Mouse (Mus musculus) heart, embryonic 12.5 days (tissue): Measurements from ENCODE around the gene Mapk7. TPM values are rescaled to one million over a fixed set of nuclear protein-coding genes. Genes with fewer than 3 reads are reported as not detected.

Experiments used
- ATAC-seq: fragments of 200-750 bp; cut with Nextera tagmentation; 2 replicates; pipeline ENCODE4 v1.8.0; 2017; ENCODE audit warnings: moderate TSS enrichment, moderate library complexity; ENCODE audit not compliant: insufficient number of reproducible peaks, low FRiP score
- H3K27ac ChIP-seq: fragments of 300-500 bp; sonication (generic); 2 replicates; pipeline ENCODE4 v1.5.1; 2016; ENCODE audit warnings: mild to moderate bottlenecking, moderate library complexity; ENCODE audit not compliant: poor library complexity, severe bottlenecking
- H3K27me3 ChIP-seq: fragments of 300-500 bp; sonication (generic); replicated peaks from 2 replicates; pipeline ENCODE4 v1.6.1; 2016; ENCODE audit warnings: mild to moderate bottlenecking, moderate library complexity
- H3K36me3 ChIP-seq: fragments of 300-500 bp; sonication (generic); 2 replicates; pipeline ENCODE4 v1.6.1; 2016; ENCODE audit warnings: mild to moderate bottlenecking, moderate library complexity
- H3K4me1 ChIP-seq: fragments of 300-500 bp; sonication (generic); replicated peaks from 2 replicates; pipeline ENCODE4 v1.6.1; 2016; ENCODE audit warnings: mild to moderate bottlenecking
- H3K4me2 ChIP-seq: fragments of 300-500 bp; sonication (generic); 2 replicates; pipeline ENCODE4 v1.6.1; 2016; ENCODE audit warnings: mild to moderate bottlenecking, moderate library complexity
- H3K4me3 ChIP-seq: fragments of 300-500 bp; sonication (generic); 2 replicates; pipeline ENCODE4 v1.5.1; 2016; ENCODE audit warnings: mild to moderate bottlenecking
- H3K9ac ChIP-seq: fragments of 300-500 bp; sonication (generic); 2 replicates; pipeline ENCODE4 v1.6.1; 2016; ENCODE audit warnings: mild to moderate bottlenecking, moderate library complexity
- H3K9me3 ChIP-seq: fragments of 300-500 bp; sonication (generic); replicated peaks from 2 replicates; pipeline ENCODE4 v1.6.1; 2016; ENCODE audit warnings: mild to moderate bottlenecking, moderate library complexity
- WGBS: fragments of 180-500 bp; shearing (Covaris S2); methylation state at CpG from one replicate; pipeline ENCODE4 v1.1.7; 2016; 5-methylcytosine and 5-hydroxymethylcytosine counted together
- polyA plus RNA-seq: library from polyadenylated mRNA; unstranded; fragments of >200 nt; fragmentation: Nextera tagmentation; extraction: Ambion mirVana; gene quantifications from 2 replicates; pipeline ENCODE4 v1.2.1, GENCODE M21; 2016

The Mapk7 gene
- polyA plus RNA-seq, 1 experiment from 2014 or later = 35.3 TPM

GRCm38 (mm10) chr11:61489874-61490273 is 4.3 kb downstream of the Mapk7 start:
- H3K36me3 ChIP-seq = peaks cover 50% of the 10 kb centered on the region
- no peak overlapping the region for H3K4me3 ChIP-seq
- peaks cover 47% of the 10 kb centered on the region for H3K4me1 ChIP-seq
- no peaks in the 10 kb centered on the region for H3K9me3 ChIP-seq
- no peak for ATAC-seq
- H3K27ac ChIP-seq = no peak overlapping the region
- no peak overlapping the region for H3K4me2 ChIP-seq
- H3K9ac ChIP-seq = no peak overlapping the region
- 91% methylated on average over 8 of the region's 8 CpGs for WGBS
- H3K27me3 ChIP-seq = no peaks in the 10 kb centered on the region

DNA sequence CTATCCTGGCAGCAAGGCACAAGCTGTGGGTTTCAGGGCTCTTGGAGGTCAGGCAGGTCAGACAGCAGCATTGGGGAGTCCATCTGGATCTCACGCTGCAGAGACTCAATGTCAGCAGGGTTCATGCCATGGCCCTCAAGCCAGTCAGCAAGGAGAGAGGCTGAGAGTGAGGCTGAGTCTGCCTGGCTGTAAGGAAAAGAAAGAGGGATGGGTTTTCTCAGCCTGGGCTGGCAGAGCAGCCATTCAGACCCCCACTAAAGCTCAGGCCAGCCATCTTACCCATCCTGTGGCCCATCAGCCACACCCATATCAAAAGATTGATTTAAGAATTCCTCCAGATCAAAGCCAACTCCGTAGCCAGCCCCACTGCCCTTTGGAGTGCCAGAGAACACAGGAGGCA is 5.1 kb downstream of the Mapk7 start:
- Histone ChIP-seq H3K36me3 (peaks cover 50% of the 10 kb centered on the region), H3K9ac (no peak overlapping the region), H3K9me3 (no peaks in the 10 kb centered on the region), H3K4me3 (no peak overlapping the region), H3K4me1 (peaks cover 54% of the 10 kb centered on the region), H3K27me3 (no peaks in the 10 kb centered on the region), H3K27ac (no peak overlapping the region), H3K4me2 (no peak overlapping the region)
- WGBS = 87% methylated on average over 2 of the region's 2 CpGs
- no peak for ATAC-seq

GRCm38 (mm10) chr11:61487936-61488335 is 6.3 kb downstream of the Mapk7 start:
- Histone ChIP-seq H3K27me3 (no peaks in the 10 kb centered on the region), H3K4me1 (peaks cover 50% of the 10 kb centered on the region), H3K4me3 (no peak overlapping the region), H3K9ac (no peak overlapping the region), H3K36me3 (peaks cover 50% of the 10 kb centered on the region), H3K27ac (peak overlapping the region; percentile 9; the same call in 1 of the 2 replicates), H3K4me2 (no peak overlapping the region), H3K9me3 (no peaks in the 10 kb centered on the region)
- ATAC-seq = no peak
- WGBS = 87% methylated on average over 7 of the region's 7 CpGs

DNA sequence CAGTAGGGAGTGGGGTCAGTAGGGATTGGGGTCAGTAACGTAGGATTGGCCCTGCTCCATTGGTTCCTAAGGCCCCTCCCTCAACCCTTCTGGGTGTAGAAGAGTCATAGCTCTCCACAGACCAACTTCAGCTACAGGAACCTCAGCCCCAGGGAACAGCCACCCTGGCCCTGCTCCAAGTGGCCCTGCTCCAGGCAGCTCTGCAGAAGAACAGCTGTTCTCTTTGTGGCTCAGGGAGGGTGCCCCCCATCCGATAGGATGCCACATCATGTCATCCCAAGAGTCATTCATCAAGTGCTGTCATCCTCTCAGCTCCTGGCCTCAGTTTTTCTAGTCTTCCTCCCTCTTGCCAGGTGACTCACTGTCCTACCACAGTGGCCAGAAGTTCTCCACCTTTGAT is 6.8 kb downstream of the Mapk7 start:
- peaks cover 46% of the 10 kb centered on the region for H3K4me1 ChIP-seq
- no peak overlapping the region for H3K4me3 ChIP-seq
- peak; percentile 43; the same call in 1 of the 2 replicates for ATAC-seq
- peaks cover 46% of the 10 kb centered on the region for H3K36me3 ChIP-seq
- no peaks in the 10 kb centered on the region for H3K27me3 ChIP-seq
- H3K4me2 ChIP-seq = peak overlapping the region; percentile 55; the same call in 1 of the 2 replicates
- H3K27ac ChIP-seq = peak overlapping the region; percentile 9; the same call in 1 of the 2 replicates
- no peak overlapping the region for H3K9ac ChIP-seq
- WGBS = 55% methylated on average over 2 of the region's 2 CpGs
- H3K9me3 ChIP-seq = no peaks in the 10 kb centered on the region

GRCm38 (mm10) chr11:61486458-61487219 is 7.6 kb downstream of the Mapk7 start:
- H3K4me1 ChIP-seq = peaks cover 49% of the 10 kb centered on the region
- WGBS = 85% methylated on average over 14 of the region's 14 CpGs
- H3K27ac ChIP-seq = 0 out of 2 replicates have a peak overlapping the region, but pooled peaks have one; percentile 1
- H3K27me3 ChIP-seq = no peaks in the 10 kb centered on the region
- H3K9me3 ChIP-seq = no peaks in the 10 kb centered on the region
- H3K4me2 ChIP-seq = peak overlapping the region; percentile 55
- ATAC-seq = no peak
- H3K36me3 ChIP-seq = peaks cover 40% of the 10 kb centered on the region
- H3K4me3 ChIP-seq = peak overlapping the region; percentile 34
- H3K9ac ChIP-seq = no peak overlapping the region

- 45% methylated on average over 22 of the region's 22 CpGs for WGBS
- H3K4me3 ChIP-seq = peak overlapping the region; percentile 34
- peak overlapping the region; percentile 55 for H3K4me2 ChIP-seq
- no peaks in the 10 kb centered on the region for H3K27me3 ChIP-seq
- H3K4me1 ChIP-seq = peaks cover 51% of the 10 kb centered on the region
- ATAC-seq = no peak
- peak overlapping the region; percentile 65 for H3K9ac ChIP-seq
- peaks cover 31% of the 10 kb centered on the region for H3K36me3 ChIP-seq
- no peaks in the 10 kb centered on the region for H3K9me3 ChIP-seq
- peak overlapping the region; percentile 89 for H3K27ac ChIP-seq
These were observed 8.4 kb downstream of the Mapk7 start for GRCm38 (mm10) chr11:61485541-61486457.

DNA sequence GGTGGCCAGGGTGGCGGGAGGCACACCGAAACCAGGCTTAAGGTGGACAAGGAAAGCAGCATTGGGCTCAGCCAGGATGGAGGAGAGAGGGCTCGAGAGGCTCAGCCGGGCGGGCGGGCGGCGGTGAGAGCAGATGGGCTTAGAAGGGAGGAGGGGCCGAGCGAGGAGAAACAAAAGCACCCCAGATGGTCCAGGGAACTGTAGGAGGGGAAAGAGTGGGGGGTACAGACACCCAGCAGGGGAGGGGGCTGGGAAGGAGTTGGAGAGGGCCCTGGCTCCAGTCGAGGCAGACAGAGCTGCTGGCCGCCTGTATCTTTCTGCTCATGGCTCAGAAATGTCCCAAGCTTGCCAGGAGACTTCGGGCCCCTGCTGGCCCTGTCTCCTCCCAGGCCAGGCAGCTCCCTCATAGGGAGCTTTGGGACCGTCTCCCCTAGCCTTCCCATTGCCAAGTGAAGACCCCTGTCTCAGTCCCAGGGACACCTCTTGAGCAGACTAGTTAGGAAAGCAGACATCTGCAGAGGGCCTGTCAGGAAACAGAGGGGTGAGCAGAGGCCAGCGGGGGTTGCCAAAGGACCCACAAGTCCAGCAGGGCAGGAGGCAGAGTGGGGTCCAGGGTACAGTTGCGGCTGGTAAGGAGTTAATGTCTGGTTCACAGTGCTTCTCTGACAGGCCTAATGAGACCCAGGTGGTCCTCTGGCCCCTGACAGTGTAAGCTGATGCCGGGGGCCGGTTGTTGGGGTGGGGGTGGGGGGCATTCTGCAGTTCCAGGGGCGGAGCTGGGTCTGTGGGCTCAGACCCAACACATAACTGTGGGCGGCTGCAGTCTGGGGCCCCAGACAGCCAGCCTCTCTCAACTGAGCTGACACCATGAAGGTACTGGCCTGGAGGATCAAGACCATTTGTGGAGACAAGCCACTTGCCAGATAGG is 9.3 kb downstream of the Mapk7 start, which contains the start of gene Mfap4:
Gene Mfap4, plus strand, starts transcription at position 819 of the 928 bp plus-strand sequence.
- H3K27ac ChIP-seq = peak within 1 kb of the TSS; percentile 89
- H3K4me2 ChIP-seq = peak within 1 kb of the TSS; percentile 55
- peak within 1 kb of the TSS; percentile 65 for H3K9ac ChIP-seq
- peaks cover 49% of the 10 kb centered on the region for H3K4me1 ChIP-seq
- H3K36me3 ChIP-seq = peaks cover 22% of the 10 kb centered on the region
- no peaks in the 10 kb centered on the region for H3K9me3 ChIP-seq
- ATAC-seq = peak; percentile 63
- H3K27me3 ChIP-seq = no peaks in the 10 kb centered on the region
- peak within 1 kb of the TSS; percentile 34 for H3K4me3 ChIP-seq
- 21% methylated on average over 20 of the region's 20 CpGs for WGBS

DNA sequence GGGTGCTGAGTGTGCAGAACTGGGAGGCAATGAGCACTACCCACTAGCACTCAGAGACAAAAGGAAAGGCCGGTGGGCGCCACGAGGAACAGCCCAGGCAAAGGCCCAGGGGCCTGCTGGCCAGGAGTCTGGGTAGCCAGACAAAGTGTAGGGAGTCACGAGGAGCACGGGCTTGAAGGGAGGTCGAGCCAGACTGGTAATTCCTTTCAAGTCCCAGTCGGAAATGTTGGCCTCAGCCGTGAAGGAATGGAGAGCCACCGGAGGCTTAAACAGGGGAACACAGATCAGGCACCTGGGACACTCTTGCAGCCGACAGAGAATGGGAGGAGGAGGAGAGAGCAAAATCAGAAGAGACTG is 10.0 kb downstream of the Mapk7 start:
- 23% methylated on average over 10 of the region's 10 CpGs for WGBS
- peak overlapping the region; percentile 42; the same call in 1 of the 2 replicates for H3K9ac ChIP-seq
- no peak for ATAC-seq
- H3K4me3 ChIP-seq = 0 out of 2 replicates have a peak overlapping the region, but pooled peaks have one; percentile 5
- peak overlapping the region; percentile 55 for H3K4me2 ChIP-seq
- H3K27me3 ChIP-seq = no peaks in the 10 kb centered on the region
- peaks cover 16% of the 10 kb centered on the region for H3K36me3 ChIP-seq
- peak overlapping the region; percentile 89 for H3K27ac ChIP-seq
- no peaks in the 10 kb centered on the region for H3K9me3 ChIP-seq
- peaks cover 47% of the 10 kb centered on the region for H3K4me1 ChIP-seq

DNA sequence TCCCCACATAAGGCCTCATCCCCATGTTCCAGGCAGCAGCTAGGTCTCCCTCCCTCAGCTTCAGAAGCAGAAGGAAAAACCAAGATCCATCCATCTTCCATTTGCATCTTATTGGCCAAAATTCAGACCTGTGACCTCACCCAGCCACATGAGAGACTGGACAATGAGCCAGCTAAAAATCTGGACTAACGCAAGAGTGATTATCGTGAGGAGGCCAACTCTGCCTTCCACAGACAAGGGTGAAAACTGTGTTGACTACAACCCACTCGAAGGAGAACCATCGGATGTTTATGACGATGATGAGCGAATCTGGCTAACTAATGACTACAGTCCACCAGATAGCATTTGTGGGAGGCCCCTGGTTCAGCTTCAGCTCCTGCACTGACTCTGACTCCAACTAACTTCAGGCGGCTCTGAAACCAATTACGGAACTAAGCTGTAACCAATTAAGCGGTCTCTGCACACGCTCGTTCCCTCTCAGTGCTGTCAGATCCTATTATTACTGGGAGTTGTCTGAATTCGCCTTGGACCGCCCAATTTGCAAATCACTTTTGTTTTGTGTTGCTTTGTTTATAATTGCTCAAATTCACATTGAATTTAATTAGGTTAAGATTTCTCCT is 10.9 kb downstream of the Mapk7 start:
- Histone ChIP-seq H3K36me3 (peaks cover 7% of the 10 kb centered on the region), H3K4me1 (peaks cover 47% of the 10 kb centered on the region), H3K27ac (peak overlapping the region; percentile 89; the same call in 1 of the 2 replicates), H3K9ac (no peak overlapping the region), H3K27me3 (no peaks in the 10 kb centered on the region), H3K9me3 (no peaks in the 10 kb centered on the region), H3K4me3 (no peak overlapping the region), H3K4me2 (no peak overlapping the region)
- ATAC-seq = no peak
- 87% methylated on average over 13 of the region's 13 CpGs for WGBS
